Mouse (Mus musculus): ENCODE measurements at regions not wholly inside any gene's neighbourhood (a gene's known extent, or its start where the extent isn't known, plus 50 kb on each side); places are given as distances from the start of the nearest gene placed in this dataset.

GRCm38 (mm10) chr11:12686717-12687116, 222.0 kb upstream of the Cobl start:
- TF ChIP-seq ZC3H11A (IDR thresholded peaks at IDR 0.05; ENCODE audit: borderline replicate concordance, low read depth, low read length) (no peak), CHD2 (IDR thresholded peaks at IDR 0.05; ENCODE audit: low read depth, low read length) (no peak), HCFC1 (IDR thresholded peaks at IDR 0.05; ENCODE audit: borderline replicate concordance, insufficient read depth, low read length) (no peak), ZNF384 (IDR thresholded peaks at IDR 0.05; ENCODE audit: low read depth, low read length) (no peak), MAFK (IDR thresholded peaks at IDR 0.05; ENCODE audit: insufficient read depth, low read depth, low read length) (peak; percentile 98)

Data from ES-E14 (cell line).